Mouse (Mus musculus): ENCODE measurements at regions not wholly inside any gene's neighbourhood (a gene's known extent, or its start where the extent isn't known, plus 50 kb on each side); places are given as distances from the start of the nearest gene placed in this dataset.

- H3K4me3 ChIP-seq (ENCODE audit: insufficient read depth, low read depth, low read length), result no peak overlapping the region
- no peaks in the 10 kb centered on the region for H3K4me1 ChIP-seq (ENCODE audit: control insufficient read depth, insufficient read depth, insufficient read length, low read length)
- no peak overlapping the region for H3K27ac ChIP-seq (replicated peaks; ENCODE audit: low read depth, low read length)
Observed at GRCm38 (mm10) chr12:78119855-78120254, 74.2 kb upstream of the Gm6657 start.

GRCm38 (mm10) chr12:78129130-78129845 lies 64.8 kb upstream of the Gm6657 start:
- H3K4me1 ChIP-seq (ENCODE audit: control insufficient read depth, insufficient read depth, insufficient read length, low read length), result no peaks in the 10 kb centered on the region
- no peak overlapping the region for H3K4me3 ChIP-seq (ENCODE audit: insufficient read depth, low read depth, low read length)
- H3K27ac ChIP-seq (replicated peaks; ENCODE audit: low read depth, low read length), result no peak overlapping the region

DNA sequence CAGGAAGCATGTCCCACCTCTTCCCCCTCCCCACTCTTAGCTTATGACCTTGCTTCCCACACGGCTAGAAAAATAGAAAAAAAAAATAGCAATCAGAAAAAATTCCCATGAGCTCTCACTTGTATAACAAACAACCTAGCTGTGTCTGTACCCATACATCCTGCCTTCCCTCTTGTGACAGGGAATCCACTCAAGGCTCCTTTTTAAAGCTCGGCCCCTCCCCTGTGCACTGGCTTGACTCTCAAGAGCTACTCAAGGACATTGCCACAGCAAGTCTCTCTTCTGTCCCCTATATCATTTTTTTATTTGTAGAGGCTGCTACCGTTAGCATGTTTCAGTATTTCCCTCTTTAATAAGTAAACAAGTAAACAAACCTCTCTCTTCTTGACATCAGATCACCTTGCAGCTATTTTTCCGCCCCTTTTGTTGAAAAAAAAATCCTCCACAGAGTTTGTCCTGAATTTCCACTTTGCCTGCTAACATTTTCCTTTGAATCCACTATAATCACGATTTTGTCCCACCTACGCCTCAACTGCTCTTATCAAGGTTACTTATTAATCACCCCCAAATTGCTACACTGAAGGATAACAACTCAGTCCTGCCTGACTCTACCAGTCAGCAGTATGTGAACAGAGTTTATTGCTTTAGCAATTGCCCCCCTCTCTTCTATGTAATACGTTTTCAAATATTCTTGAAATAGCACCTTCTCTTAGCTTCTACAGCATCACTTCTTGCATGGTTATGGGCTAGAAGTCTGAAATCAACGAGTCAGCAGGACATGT lies 61.8 kb upstream of the Gm6657 start:
- Histone ChIP-seq H3K4me1 (ENCODE audit: control insufficient read depth, insufficient read depth, insufficient read length, low read length) (no peaks in the 10 kb centered on the region), H3K27ac (replicated peaks; ENCODE audit: low read depth, low read length) (no peak overlapping the region), H3K4me3 (ENCODE audit: insufficient read depth, low read depth, low read length) (no peak overlapping the region)

DNA sequence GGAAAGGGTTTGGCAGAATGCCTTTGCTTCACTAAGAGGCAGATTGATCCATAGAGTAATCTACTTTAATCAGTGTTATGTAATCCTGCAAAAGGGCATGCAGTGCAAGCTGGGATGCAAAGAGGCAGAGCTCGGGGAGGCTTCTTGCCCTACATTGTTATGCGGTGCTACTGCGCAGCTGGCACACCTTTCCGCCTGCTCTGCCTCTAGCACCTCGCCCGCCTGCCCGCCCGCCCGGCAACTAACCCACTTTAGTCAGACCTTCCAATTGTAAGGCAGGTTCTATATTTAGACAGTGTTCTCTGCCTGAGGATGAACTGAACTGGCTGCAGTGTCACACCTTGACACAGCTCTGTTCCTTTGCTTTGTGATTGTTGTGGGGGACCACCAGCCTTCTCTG lies 60.7 kb upstream of the Gm6657 start:
- Histone ChIP-seq H3K4me3 (ENCODE audit: insufficient read depth, low read depth, low read length) (no peak overlapping the region), H3K27ac (replicated peaks; ENCODE audit: low read depth, low read length) (no peak overlapping the region), H3K4me1 (ENCODE audit: control insufficient read depth, insufficient read depth, insufficient read length, low read length) (no peaks in the 10 kb centered on the region)

GRCm38 (mm10) chr12:78133984-78134383 lies 60.1 kb upstream of the Gm6657 start:
- Histone ChIP-seq H3K27ac (replicated peaks; ENCODE audit: low read depth, low read length) (no peak overlapping the region), H3K4me3 (ENCODE audit: insufficient read depth, low read depth, low read length) (no peak overlapping the region), H3K4me1 (ENCODE audit: control insufficient read depth, insufficient read depth, insufficient read length, low read length) (no peaks in the 10 kb centered on the region)

DNA sequence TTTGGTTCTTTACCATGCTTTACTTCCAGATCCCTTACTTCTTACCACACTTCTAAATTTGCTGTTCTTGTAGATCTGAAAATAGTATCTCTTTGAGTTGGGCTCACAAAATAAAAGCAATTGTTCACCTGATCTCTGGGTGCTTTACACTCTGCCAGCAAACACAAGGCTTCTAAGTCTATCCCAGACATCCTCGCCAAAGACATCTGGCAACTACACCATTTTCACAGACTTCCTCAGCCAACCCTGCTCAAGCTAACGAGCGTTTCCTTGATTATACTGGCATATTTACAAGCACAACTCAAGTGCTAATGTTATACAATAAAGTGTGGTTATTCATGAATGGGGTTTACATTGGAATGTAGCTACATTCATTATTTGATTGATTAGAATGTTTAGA lies 56.8 kb upstream of the Gm6657 start:
- H3K27ac ChIP-seq (replicated peaks; ENCODE audit: low read depth, low read length), result no peak overlapping the region
- no peak overlapping the region for H3K4me3 ChIP-seq (ENCODE audit: insufficient read depth, low read depth, low read length)
- no peaks in the 10 kb centered on the region for H3K4me1 ChIP-seq (ENCODE audit: control insufficient read depth, insufficient read depth, insufficient read length, low read length)

GRCm38 (mm10) chr12:78138467-78138866 lies 55.6 kb upstream of the Gm6657 start:
- H3K4me1 ChIP-seq (ENCODE audit: control insufficient read depth, insufficient read depth, insufficient read length, low read length), result no peaks in the 10 kb centered on the region
- H3K4me3 ChIP-seq (ENCODE audit: insufficient read depth, low read depth, low read length), result no peak overlapping the region
- H3K27ac ChIP-seq (replicated peaks; ENCODE audit: low read depth, low read length), result no peak overlapping the region

Data from brown adipose tissue, adult 24 weeks (tissue).